9 mouse cellular contexts compared by ENCODE assay signal in the genomic region with DNA sequence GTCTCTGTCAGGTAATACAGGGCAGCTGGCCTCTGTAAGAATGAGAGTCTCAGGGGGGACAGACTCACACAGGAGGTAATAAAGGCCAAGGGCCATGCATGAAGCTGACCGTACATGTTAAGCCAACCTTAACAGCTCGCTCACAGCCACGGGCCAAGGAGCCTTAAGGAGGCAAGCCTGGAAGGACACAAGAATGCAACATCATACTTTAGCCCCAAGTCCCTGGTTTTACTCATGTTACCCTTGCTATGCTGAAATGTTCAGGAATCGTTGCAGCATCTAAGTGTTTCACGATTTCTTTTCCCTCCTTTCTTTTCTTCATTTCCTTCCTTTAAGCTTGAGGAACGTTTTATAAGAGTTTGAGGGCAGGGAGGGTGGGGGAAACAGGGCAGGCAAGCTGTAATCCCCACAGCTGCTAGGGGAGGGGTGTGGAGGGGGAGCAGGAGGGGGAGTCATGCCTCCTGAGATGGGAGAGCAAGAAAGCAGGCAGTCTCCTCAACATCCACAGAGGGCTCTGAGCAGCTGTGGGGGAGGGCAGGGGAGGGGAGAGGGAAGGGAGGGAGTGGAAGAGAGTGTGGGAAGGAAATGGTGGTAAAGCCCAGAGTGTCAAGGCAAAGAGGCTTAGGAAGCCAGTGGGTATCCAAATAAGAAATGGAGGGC. TPM values are rescaled to one million over a fixed set of nuclear protein-coding genes. Genes with fewer than 3 reads are reported as not detected.
DNase-seq lines count a peak whose midpoint lies in the region; ATAC-seq and TF ChIP-seq lines count a peak whose summit lies in the region.
"Had no signal": no experiment of that assay in that cellular context is flagged by ENCODE, and none has a peak within 500 bp of the region (broad histone marks: within the 10 kb centered on the region; RNA-seq: fewer than 3 reads in every experiment).

No protein-coding gene starts in this region.

- H3K36me3 ChIP-seq in kidney, postnatal 0 days (ENCODE audit: insufficient read depth, low read length), result no peaks in the 10 kb centered on the region
- no peaks in the 10 kb centered on the region for H3K36me3 ChIP-seq in embryonic facial prominence, embryonic 14.5 days (ENCODE audit: control insufficient read depth, insufficient read depth, low read length)
- H3K36me3 ChIP-seq in liver, postnatal 0 days (replicated peaks; ENCODE audit: insufficient read depth, low read length), result peaks cover 5% of the 10 kb centered on the region; the same call in 1 of the 2 replicates

- no peak for TF ChIP-seq EP300 in liver, postnatal 0 days (IDR thresholded peaks at IDR 0.05; ENCODE audit: low read depth)

- no peak overlapping the region; the same call in 1 of the 2 replicates for H3K9ac ChIP-seq in kidney, postnatal 0 days (ENCODE audit: low read depth, low read length)
- H3K9ac ChIP-seq in embryonic facial prominence, embryonic 14.5 days (ENCODE audit: low read depth, low read length), result no peak overlapping the region
- peak overlapping the region; percentile 21; the same call in 1 of the 2 replicates for H3K9ac ChIP-seq in liver, postnatal 0 days (replicated peaks)

- H3K27ac ChIP-seq in kidney, postnatal 0 days, result 0 out of 2 replicates have a peak overlapping the region, but pooled peaks have one; percentile 9
- peak overlapping the region; percentile 65 for H3K27ac ChIP-seq in embryonic facial prominence, embryonic 14.5 days (replicated peaks; ENCODE audit: low read depth, low read length)
- peak overlapping the region; percentile 49; the same call in 1 of the 2 replicates for H3K27ac ChIP-seq in liver, postnatal 0 days (ENCODE audit: low read depth)

- no peaks in the 10 kb centered on the region for H3K9me3 ChIP-seq in kidney, postnatal 0 days (replicated peaks; ENCODE audit: low read length)
- no peaks in the 10 kb centered on the region for H3K9me3 ChIP-seq in embryonic facial prominence, embryonic 14.5 days (ENCODE audit: control insufficient read depth, low read length)
- H3K9me3 ChIP-seq in liver, postnatal 0 days (ENCODE audit: low read length), result no peaks in the 10 kb centered on the region
- H3K9me3 ChIP-seq: megakaryocyte, embryonic 14.5 days had no signal

- no peak overlapping the region for H3K4me3 ChIP-seq in kidney, postnatal 0 days (replicated peaks; ENCODE audit: low read depth, low read length)
- no peak overlapping the region for H3K4me3 ChIP-seq in embryonic facial prominence, embryonic 14.5 days (ENCODE audit: low read depth, low read length)
- no peak overlapping the region for H3K4me3 ChIP-seq in liver, postnatal 0 days (ENCODE audit: low read depth, low read length)
- H3K4me3 ChIP-seq: megakaryocyte, embryonic 14.5 days had no signal

- H3K27me3 ChIP-seq in kidney, postnatal 0 days (ENCODE audit: insufficient read depth, low read length), result no peaks in the 10 kb centered on the region
- H3K27me3 ChIP-seq in embryonic facial prominence, embryonic 14.5 days (replicated peaks; ENCODE audit: control insufficient read depth, insufficient read depth, low read length), result no peaks in the 10 kb centered on the region
- no peaks in the 10 kb centered on the region for H3K27me3 ChIP-seq in liver, postnatal 0 days (ENCODE audit: insufficient read depth, low read length)

- H3K4me1 ChIP-seq in kidney, postnatal 0 days (replicated peaks; ENCODE audit: insufficient read depth, low read length), result peaks cover 15% of the 10 kb centered on the region
- peaks cover 21% of the 10 kb centered on the region; the same call in 1 of the 2 replicates for H3K4me1 ChIP-seq in embryonic facial prominence, embryonic 14.5 days (ENCODE audit: control insufficient read depth, insufficient read depth, low read length)
- H3K4me1 ChIP-seq in liver, postnatal 0 days (ENCODE audit: insufficient read depth), result peaks cover 67% of the 10 kb centered on the region

- peak; percentile 55 for DNase-seq in kidney, postnatal 0 days (ENCODE audit: low spot score)
- DNase-seq in kidney, adult 11 months, result no peak
- peak; percentile 68 for DNase-seq in embryonic facial prominence, embryonic 14.5 days (ENCODE audit: low spot score)
- DNase-seq in liver, postnatal 0 days, result no peak
- peak; percentile 51 to 54 for DNase-seq in thymus, postnatal 10 days (ENCODE audit: low spot score in 2 of 2)
- DNase-seq in ovary, postnatal 36 days (ENCODE audit: low spot score), result no peak

- ATAC-seq in kidney, postnatal 0 days (replicated peaks; ENCODE audit: low FRiP score, low read depth), result no peak
- peak; percentile 64 for ATAC-seq in embryonic facial prominence, embryonic 14.5 days (ENCODE audit: low read depth)
- no peak for ATAC-seq in liver, postnatal 0 days
- no peak for ATAC-seq in frontal cortex, adult (ENCODE audit: low TSS enrichment)
- ATAC-seq: intestine, embryonic 16.5 days had no signal

- H3K4me2 ChIP-seq in kidney, postnatal 0 days (ENCODE audit: low read length), result no peak overlapping the region
- no peak overlapping the region for H3K4me2 ChIP-seq in embryonic facial prominence, embryonic 14.5 days (ENCODE audit: low read depth, low read length)
- peak overlapping the region; percentile 55 for H3K4me2 ChIP-seq in liver, postnatal 0 days (ENCODE audit: low read depth, low read length)

- 31% methylated on average over 6 of the region's 6 CpGs for WGBS in kidney, postnatal 0 days
- WGBS in embryonic facial prominence, embryonic 14.5 days, result 51% methylated on average over 6 of the region's 6 CpGs
- 50% methylated on average over 6 of the region's 6 CpGs for WGBS in liver, postnatal 0 days (ENCODE audit: insufficient replicate concordance)

- TF ChIP-seq CTCF in kidney, postnatal 0 days (IDR thresholded peaks at IDR 0.05; ENCODE audit: low read depth), result no peak
- TF ChIP-seq CTCF in liver, postnatal 0 days (IDR thresholded peaks at IDR 0.05; ENCODE audit: low read depth), result no peak

RNA-seq across cellular contexts. Expression of a gene that starts 28.4 kb away (rescaled TPM):
- 7.3 and 7.6 TPM in 2 replicates for polyA plus RNA-seq in kidney, postnatal 0 days (2015; fragmentation: Nextera tagmentation; extraction: Ambion mirVana)
- 11.5 and 13.1 TPM in 2 replicates for polyA plus RNA-seq in embryonic facial prominence, embryonic 14.5 days (2014; fragmentation: Nextera tagmentation; extraction: Ambion mirVana)
- polyA plus RNA-seq in liver, postnatal 0 days (2015; fragmentation: Nextera tagmentation; extraction: Ambion mirVana), result 7.2 and 8.8 TPM in 2 replicates

Comparison
In these comparisons a context has a peak if more than half of its experiments do, and no peak if none do; other contexts are left out.
1. DNase-seq: peak in kidney, postnatal 0 days (single experiment), embryonic facial prominence, embryonic 14.5 days (single experiment) and thymus, postnatal 10 days (2 of 2); none in kidney, adult 11 months (single experiment), liver, postnatal 0 days (single experiment) and ovary, postnatal 36 days (single experiment).
2. H3K27ac ChIP-seq: peak in every context shown above with its lines; median percentile 65 in embryonic facial prominence, embryonic 14.5 days; 49 in liver, postnatal 0 days; 9 in kidney, postnatal 0 days.